Mouse (Mus musculus): ENCODE data around the gene Gm20509.

DNA sequence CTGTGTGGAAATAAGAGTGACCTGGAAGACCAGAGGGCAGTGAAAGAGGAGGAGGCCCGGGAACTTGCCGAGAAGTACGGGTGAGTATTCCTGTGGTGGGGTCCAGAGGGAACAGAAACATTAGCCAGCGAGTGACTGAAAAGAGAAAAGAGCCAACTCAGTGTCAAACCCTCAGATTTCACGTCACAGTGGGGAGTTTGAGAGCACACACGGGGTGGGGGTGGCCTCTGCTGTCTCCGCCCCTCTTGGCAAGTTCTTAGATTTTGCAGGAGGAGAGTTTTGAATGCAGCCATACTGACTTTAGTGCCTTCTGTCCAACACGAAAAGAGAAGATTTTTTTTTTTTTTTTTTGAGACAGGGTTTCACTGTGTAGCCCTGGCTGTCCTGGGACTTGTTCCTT lies 15.1 kb upstream of the Gm20509 start:
- TF ChIP-seq CTCF (IDR thresholded peaks at IDR 0.05) = no peak
- no peak for TF ChIP-seq POLR2A (IDR thresholded peaks at IDR 0.05; ENCODE audit: insufficient read depth, low read depth, low read length)
